Mouse (Mus musculus) left cerebral cortex, adult 18-20 months (tissue): ENCODE measurements at regions not wholly inside any gene's neighbourhood (a gene's known extent, or its start where the extent isn't known, plus 50 kb on each side); places are given as distances from the start of the nearest gene placed in this dataset.

ENCODE experiments used
- DNase-seq, 2 experiments: peaks; one replicate each; pipeline ENCODE4 v3.0.0; 2021 to 2022; ENCODE audit warnings: low spot score in 2 of 2, mixed read lengths in 1 of 2

DNA sequence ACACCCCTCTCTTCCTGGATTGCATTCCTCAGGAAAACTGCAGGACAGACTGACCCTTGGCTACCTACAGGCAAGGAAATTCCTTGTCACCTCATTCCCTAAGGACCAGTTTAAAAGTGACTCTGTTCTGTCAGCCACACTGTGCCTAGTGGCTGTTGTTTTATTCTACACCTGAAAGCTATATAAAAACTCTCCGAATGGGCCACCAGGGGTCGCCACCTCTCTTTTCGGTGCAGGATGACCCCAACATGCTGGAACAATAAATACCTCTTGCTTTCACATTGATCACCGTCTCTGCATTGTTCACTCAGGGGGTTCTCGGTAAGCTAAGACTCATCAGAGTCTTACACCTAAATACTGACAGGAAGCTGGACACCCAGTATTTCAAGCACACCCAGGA lies 1382.6 kb upstream of the Dsel start:
- DNase-seq = peak; percentile 1 to 2

DNA sequence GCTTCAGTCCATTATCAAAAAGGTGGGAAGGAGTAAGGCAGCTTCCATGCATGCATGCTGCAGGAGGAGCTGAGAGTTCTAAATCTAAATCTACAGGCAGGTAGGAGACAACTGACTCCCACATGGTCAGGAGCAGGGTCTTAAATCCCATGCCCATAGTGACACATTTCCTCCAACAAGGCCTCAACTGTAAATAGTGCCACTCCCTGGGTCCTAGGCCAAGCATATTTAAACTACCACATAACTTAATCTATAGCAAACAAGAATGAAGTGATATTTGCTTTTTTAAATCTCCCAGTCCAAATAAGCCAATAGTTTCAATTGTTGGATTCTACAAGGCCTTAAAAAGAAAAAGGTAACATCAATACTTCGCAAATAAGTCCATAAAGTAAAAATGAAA lies 1345.4 kb upstream of the Dsel start:
- DNase-seq = no peak

DNA sequence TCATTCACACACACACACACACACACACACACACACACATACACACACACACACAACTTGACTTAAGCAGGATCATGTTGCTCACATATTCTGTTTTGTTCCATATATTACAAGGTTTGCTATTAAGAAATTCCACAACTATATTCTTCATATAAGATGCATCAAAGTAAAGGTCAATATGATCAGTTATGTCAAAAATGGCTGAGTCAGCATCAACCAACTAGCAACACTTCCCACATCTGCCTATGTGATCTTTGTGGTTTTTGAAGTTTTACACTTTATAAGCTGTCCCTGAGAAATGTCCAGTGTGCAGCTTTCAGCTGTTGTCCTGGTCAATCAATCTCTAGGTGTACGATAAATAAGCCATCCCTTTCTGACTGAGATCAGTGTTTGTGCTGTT lies 1339.3 kb upstream of the Dsel start:
- DNase-seq = no peak

DNA sequence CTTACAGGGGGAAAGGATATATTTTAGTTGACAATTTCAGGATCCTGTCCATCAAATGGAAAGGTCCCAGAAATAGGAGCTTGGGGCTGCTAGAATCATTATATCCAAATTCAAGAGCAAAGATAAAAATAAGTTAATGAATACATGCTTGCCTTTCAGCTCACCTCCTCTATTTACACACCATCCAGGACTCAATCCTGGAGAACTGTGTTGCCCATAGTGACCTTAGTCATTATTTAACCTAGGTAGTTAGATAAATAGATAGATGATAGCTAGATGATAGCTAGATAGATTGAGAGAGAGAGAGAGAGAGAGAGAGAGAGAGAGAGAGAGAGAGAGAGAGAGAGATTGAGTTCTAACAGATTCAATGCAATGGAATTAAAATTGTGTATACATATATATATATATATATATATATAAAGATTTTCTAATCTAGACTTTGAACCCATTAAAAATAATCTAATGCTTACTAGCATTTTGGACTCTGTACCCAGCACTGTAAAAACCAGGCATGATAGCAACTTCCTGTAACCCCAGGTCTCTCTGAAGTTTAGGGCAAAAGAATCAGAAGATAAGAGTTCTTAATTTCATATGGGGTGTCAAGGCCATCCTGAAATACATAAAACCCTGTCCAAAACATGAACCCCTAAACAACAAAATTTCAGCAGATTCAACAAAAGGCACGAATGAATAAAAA lies 1329.5 kb upstream of the Dsel start:
- DNase-seq = no peak

DNA sequence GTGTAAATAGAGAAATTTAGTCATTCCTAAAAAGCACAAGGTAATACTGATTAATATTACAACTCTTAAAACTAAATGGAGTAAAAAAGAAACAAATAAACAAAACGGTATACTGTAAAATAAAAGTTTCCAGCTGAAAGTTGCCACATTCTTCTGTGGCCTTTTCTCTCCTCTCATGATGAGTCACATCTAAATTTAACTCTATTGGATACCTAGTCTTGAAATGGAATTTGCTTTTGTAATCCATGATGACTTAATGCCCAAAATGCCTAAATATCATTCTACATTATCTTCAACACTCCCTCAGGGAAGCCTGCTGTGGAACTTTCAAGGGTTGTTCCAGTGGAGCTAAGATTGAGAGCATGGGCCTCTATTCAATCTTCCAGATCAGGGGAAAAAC lies 1298.5 kb upstream of the Dsel start:
- DNase-seq = no peak
